In the genomic region with DNA sequence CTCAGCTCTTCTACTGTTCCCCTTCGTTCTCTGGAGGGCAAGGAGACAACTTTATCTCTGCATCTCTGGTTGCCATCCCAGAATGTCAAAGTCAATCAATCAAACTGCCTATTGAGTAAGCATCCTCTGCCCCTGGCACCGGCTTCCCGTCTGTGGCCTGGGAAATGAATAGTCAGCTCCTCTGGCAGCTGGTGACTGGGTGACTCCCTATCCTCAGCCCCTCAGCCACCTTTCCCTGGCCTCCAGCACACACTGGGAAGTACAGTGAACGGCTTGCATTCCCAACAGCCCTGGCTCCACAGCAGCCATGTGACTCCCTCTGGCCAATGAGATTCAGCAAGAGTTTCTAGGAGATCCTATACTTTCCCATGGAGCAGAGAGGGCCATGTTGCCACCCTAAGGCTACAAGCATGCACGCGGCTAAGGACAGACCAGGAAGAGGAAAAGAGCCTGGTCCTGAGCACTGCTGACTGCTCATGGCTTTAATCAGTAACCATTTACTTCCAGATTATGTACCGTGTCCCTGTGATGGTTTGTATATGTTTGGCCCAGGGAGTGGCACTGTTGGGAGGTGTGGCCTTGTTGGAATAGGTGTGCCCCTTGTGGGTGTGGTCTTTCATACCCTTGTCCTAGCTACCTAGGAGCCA, we compare ENCODE assay signal across 12 mouse cellular contexts.
DNase-seq lines count a peak whose midpoint lies in the region; ATAC-seq and TF ChIP-seq lines count a peak whose summit lies in the region.
"Had no signal": no experiment of that assay in that cellular context is flagged by ENCODE, and none has a peak within 500 bp of the region (broad histone marks: within the 10 kb centered on the region; RNA-seq: fewer than 3 reads in every experiment).

No protein-coding gene starts in this region.

- H3K27ac ChIP-seq in kidney, postnatal 0 days: no peak overlapping the region
- H3K27ac ChIP-seq: forebrain, embryonic 13.5 days; lung, embryonic 15.5 days had no signal

- H3K36me3 ChIP-seq in kidney, postnatal 0 days (ENCODE audit: insufficient read depth, low read length): no peaks in the 10 kb centered on the region
- H3K36me3 ChIP-seq: lung, embryonic 15.5 days had no signal

- DNase-seq in kidney, postnatal 0 days (ENCODE audit: low spot score): no peak
- no peak for DNase-seq in kidney, postnatal 36 days
- DNase-seq in ES-CJ7 (ENCODE audit: low read depth, low spot score): peak; percentile 95
- DNase-seq in adrenal gland, postnatal 14 days: peak; percentile 80
- DNase-seq in lung, postnatal 36 days: peak; percentile 41
- DNase-seq in T-cell, adult 2 months (ENCODE audit: low spot score): no peak
- no peak for DNase-seq in cerebellum, adult 8-10 months
- no peak for DNase-seq in left cerebral cortex, postnatal 36 days (ENCODE audit: low spot score in 2 of 2)
- DNase-seq: heart, postnatal 14 days; kidney, adult 8-10 months had no signal

- no peak overlapping the region for H3K9ac ChIP-seq in kidney, postnatal 0 days (ENCODE audit: low read depth, low read length)
- H3K9ac ChIP-seq: forebrain, embryonic 13.5 days; lung, embryonic 15.5 days had no signal

- WGBS in kidney, postnatal 0 days: 49% methylated on average over 7 of the region's 7 CpGs

- peak; percentile 65; the same call in 1 of the 2 replicates for ATAC-seq in kidney, postnatal 0 days (replicated peaks; ENCODE audit: low FRiP score, low read depth)
- ATAC-seq: forebrain, embryonic 13.5 days had no signal

- H3K4me3 ChIP-seq in kidney, postnatal 0 days (replicated peaks; ENCODE audit: low read depth, low read length): no peak overlapping the region
- H3K4me3 ChIP-seq: forebrain, embryonic 13.5 days; lung, embryonic 15.5 days had no signal

- TF ChIP-seq CTCF in kidney, postnatal 0 days (IDR thresholded peaks at IDR 0.05; ENCODE audit: low read depth): no peak

- intact Hi-C loops in left cerebral cortex, postnatal 36 days (cut with DNase I): no loop called here

- H3K4me2 ChIP-seq in kidney, postnatal 0 days (ENCODE audit: low read length): no peak overlapping the region
- H3K4me2 ChIP-seq: forebrain, embryonic 13.5 days; lung, embryonic 15.5 days had no signal

- H3K9me3 ChIP-seq in kidney, postnatal 0 days (replicated peaks; ENCODE audit: low read length): no peaks in the 10 kb centered on the region
- H3K9me3 ChIP-seq: forebrain, embryonic 13.5 days; lung, embryonic 15.5 days had no signal

- H3K4me1 ChIP-seq in kidney, postnatal 0 days (replicated peaks; ENCODE audit: insufficient read depth, low read length): no peaks in the 10 kb centered on the region

- no peaks in the 10 kb centered on the region for H3K27me3 ChIP-seq in kidney, postnatal 0 days (ENCODE audit: insufficient read depth, low read length)
- H3K27me3 ChIP-seq: forebrain, embryonic 13.5 days; lung, embryonic 15.5 days had no signal

Comparison
In these comparisons a context has a peak if more than half of its experiments do, and no peak if none do; other contexts are left out.
1. DNase-seq: peak in ES-CJ7 (single experiment), adrenal gland, postnatal 14 days (single experiment) and lung, postnatal 36 days (single experiment); none in kidney, postnatal 0 days (single experiment), kidney, postnatal 36 days (0 of 2), T-cell, adult 2 months (single experiment), cerebellum, adult 8-10 months (single experiment) and left cerebral cortex, postnatal 36 days (0 of 2).